Mouse (Mus musculus): ENCODE measurements at regions not wholly inside any gene's neighbourhood (a gene's known extent, or its start where the extent isn't known, plus 50 kb on each side); places are given as distances from the start of the nearest gene placed in this dataset.

DNA sequence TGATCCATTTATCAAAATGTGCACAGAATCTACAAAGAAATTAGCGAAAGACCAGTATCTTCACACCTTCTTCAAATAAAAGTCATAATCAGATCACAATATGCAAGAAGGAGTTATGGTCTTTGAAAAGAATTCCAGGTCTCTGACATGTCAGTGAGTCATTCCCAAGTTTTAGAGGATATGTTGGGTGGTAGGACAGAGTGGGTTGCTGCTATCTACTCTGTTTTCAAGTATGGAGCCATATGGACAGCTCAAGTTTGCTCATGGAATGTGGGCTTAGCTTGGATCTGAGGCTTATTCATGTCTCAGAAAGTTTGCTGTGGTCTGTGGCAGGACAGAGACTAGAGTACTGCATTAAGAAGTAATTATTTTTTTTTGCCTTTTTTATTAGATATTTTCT, 657.0 kb downstream of the Inhba start:
- DNase-seq (ENCODE audit: low spot score in 2 of 2) = no peak

DNA sequence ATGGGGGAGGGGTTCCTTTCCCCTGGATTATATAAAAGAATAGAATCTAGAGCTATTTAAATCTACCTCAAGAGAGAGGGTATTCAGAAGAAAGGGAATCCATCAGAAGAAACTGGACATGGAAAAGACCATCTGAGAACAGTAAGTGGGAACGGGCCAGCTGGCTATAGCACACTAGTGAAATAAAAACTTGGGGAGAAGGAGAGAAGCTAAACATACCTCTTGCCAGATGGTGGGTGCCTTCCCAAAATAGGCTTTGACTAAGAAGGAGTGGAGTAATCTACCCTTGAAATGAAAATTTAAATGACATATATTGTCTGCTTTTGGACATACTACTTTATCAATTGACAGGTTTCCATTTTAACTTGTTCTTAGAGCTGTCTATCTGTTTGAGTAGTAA, 657.6 kb downstream of the Inhba start:
- DNase-seq (ENCODE audit: low spot score in 2 of 2) = no peak

DNA sequence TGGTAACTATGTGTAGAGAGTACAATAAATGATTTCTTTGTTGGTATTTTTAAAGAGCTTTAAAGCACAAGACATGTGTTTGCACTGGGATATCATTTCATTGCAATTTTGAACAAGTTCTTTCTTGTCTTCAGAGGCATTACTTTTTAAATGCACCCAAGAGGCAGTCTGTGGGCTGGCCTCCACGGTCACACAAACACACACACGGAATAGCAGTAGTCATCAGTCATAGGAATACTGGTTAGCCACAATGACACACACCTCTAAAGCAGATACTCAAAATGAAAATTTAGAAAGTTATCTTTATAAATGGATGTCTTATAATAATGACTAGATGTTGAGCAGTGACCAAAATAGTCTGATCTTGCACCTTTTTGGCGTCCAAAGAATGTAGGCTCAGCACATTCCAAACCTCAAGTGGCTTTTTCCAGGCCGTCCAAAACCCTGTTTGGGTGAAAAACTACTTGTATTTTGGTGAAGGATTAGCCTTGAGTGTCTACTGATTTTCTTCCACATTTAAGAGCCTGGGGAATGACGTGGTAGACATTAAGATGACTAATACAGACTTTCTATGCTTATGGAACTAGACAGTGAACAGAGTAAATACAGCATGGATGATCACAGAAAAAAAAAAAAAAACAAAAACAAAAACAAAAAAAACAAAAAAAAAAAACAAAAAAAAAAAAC, 658.5 kb downstream of the Inhba start:
- DNase-seq (ENCODE audit: low spot score in 2 of 2) = no peak

- no peak for DNase-seq (ENCODE audit: low spot score in 2 of 2)
Observed at GRCm38 (mm10) chr13:16670736-16671135, 659.1 kb downstream of the Inhba start.

DNA sequence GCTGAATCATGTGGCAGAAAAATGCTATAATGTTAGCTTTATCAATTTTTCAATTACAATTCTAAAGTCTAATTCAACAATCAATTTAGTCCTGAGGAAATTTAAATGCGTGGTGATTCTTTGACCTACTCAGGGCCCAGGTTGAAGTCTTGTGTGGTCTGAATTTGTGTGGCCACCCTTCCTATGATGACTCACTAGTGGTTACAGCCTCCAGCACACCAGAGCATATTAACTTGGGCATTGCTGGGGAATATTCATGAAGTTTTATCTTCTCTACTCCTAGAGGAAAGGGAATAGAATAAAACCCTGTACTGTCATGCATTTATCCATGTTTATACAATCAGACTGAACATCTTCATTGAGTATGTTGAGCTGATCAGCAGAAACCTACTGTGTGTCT, 665.2 kb downstream of the Inhba start:
- DNase-seq (ENCODE audit: low spot score in 2 of 2) = no peak

GRCm38 (mm10) chr13:16678246-16679024, 666.8 kb downstream of the Inhba start:
- no peak for DNase-seq (ENCODE audit: low spot score in 2 of 2)

- no peak for DNase-seq (ENCODE audit: low spot score in 2 of 2)
Observed at GRCm38 (mm10) chr13:16694201-16694600, 682.5 kb downstream of the Inhba start.

- no peak for DNase-seq (ENCODE audit: low spot score in 2 of 2)
Observed at GRCm38 (mm10) chr13:16700934-16701333, 689.3 kb downstream of the Inhba start.

DNA sequence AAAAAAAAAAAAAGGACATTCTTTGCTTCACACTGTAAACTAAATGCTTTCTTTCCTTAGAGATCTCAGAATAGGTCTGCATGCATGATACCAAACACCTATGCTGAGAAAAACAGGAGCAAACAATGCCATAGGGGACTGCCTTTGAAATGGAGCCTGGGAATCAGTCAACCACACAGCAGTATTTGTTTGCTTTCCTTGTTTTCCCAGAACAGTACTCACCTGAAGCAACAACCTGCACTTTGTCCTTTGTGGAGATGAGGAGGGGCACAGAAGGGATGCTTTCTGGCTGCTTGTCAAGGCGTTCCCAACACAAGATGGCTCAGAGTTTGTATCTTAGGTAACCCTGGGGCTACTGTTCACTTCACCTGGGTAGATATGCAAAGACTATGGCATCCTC, 690.5 kb downstream of the Inhba start:
- no peak for DNase-seq (ENCODE audit: low spot score in 2 of 2)

DNA sequence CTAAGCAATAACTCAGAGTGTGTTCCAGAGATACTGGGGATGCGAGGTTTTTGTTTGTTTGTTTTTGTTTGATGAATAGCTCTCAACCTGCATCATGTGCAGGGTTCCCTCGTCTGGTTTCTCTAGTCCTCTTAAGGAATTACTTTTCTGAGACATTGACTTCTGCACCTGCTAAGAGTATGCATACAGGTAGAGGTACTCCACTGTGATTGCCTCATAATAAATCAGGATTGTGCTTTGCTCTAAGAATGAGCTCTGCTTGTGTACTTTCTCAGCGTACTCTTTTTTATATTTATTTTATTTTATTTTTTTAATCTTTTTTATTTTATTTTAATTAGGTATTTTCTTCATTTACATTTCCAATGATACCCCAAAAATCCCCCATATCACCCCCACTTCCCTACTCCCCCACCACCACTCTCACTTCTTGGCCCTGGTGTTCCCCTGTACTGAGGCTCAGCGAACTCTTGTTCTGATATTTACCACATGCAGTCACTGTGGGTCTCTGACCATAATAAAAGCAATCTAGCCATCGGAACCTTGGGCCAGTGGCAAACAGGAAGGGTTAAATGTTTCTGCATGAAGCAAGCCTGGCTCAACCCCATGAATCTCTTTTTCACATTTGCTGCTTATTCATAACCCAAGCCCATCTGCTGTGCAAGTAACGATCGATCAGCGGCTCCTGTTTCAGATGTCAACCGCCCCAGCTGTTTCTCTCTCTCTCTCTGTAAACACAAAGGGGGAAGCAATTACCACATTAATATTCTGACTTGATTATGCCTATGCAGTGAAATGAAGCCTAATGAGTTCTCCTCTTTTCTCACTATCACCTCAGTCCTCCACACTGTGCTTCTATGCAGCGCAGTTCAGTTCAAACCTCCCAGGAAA, 693.8 kb downstream of the Inhba start:
- DNase-seq (ENCODE audit: low spot score in 2 of 2) = no peak

DNA sequence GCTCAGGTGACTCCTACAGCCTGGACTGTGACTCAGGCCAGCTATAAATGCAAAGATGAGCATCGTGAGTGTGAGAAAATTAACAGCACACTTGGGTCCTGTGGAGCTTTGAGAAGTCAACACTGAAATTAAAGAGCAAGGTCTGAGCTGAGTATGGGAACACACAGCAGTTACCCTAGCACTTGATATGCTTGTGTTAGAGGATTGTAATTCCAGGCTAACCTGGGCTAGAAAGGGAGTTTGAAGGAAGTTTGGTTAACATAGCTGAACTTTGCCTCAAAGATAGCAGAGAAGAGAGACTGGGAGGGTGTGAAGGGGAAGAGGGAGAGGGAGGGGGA, 694.4 kb downstream of the Inhba start:
- DNase-seq (ENCODE audit: low spot score in 2 of 2) = no peak

DNA sequence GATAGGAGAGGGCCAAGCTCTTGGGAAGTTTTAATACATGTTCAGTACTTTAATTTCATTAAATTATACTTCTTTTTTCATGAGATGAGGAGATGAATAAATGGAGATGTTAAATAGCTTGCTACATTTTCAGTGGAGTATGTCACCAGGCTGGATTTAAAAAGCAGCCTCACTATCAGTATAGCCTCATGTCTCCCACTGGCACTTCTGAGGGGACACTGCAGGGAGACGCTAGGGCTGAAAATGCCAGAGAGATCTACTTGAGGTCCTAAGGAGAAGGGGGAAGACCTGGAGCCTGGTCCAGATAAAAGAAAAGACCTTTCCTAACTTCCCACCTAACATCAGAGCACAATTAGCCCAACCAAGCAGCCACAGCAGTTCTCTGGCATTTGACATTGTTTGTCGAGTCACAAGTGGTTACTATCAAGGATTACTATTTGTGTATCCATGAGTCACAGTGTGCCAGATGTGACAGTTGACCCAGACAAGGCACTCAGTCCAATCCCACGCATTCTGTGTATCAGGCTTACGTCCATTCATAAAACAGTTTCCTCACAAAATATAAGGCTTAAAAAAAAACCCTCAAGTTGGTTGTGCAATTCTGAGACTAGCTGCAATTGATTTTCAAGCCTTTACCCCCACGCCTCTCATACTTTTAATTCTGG, 703.8 kb downstream of the Inhba start:
- DNase-seq (ENCODE audit: low spot score in 2 of 2) = no peak

- no peak for DNase-seq (ENCODE audit: low spot score in 2 of 2)
Observed at GRCm38 (mm10) chr13:16716340-16716739, 704.7 kb downstream of the Inhba start.

DNA sequence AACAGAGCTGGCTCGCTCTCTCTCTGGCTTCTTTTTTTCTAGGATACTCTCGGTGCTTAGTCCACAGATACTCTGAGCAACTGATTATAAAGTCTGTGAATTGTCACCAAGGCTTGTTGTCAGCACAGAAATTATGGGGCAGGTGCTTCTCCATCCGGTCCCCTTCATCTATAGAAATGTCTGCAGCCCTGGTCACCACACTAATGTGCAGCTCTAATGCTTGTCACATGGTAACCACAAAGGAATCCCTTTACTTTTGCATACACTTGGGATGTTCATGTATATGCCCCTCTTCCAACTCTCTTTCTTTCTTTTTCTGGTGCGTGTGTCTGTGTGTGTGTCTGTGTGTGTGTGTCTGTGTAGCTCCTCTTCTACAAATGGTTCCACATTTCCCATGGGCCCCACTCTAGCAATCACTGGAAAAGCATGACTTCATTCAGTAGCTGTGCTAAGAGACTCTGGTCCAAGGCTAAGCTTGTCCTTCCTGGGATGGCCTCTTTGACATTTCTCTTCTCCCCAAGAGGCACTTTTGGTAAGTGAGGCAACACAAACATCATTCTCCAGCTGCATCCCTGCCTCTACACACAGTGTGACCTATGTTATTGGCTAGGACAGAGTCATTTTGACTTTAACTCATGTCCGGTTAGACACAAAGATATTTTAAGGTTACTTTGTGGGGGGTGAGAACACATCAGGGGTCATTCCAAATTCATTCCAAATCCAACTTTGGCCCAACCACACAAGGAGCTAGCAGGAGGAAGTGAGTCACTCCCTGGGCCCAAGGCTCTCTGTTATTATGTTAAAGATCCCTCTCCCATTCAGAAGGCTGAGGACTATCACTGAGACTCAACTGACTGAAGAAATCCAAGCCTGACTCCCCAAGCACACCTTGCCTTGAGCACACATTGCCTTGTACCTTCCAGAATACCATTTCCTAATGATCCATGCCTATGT, 705.4 kb downstream of the Inhba start:
- no peak for DNase-seq (ENCODE audit: low spot score in 2 of 2)

DNA sequence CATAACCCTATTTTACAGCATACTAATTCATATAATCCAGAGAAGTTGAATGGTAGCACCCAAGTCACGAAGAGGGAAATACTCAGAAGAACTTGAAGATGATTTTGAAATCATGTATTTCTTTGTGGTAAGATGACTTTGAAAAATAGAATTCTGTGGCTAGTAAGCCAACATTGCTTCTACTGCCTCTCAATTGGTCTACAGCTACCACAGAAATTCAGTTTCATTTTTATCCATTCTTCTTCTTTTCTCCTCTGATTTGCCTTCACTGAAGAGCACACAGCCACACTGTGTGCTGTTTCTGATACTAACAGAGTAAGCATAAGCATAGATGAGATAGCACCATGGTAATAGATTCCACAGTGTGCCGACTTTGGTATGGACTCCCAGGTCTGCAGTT, 708.4 kb downstream of the Inhba start:
- DNase-seq (ENCODE audit: low spot score in 2 of 2) = no peak

DNA sequence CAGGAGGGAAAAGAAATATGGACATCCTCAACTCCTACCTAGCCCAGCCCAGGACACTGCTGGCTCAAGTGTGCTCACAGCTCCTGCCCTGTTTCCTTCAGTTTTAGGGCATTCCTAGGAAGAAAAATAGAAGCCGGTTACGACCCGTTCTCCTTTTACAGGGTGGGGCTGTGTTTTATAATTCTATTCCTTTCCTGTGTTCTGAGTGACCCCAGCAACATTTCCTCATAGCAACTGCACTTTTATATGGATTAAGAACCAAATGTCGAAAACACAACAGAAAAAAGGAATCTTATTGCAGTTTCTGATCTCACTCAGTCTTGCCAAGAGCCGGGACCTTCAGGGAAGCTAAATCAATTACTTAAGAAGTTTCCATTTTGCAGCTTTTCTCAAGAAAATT, 713.7 kb downstream of the Inhba start:
- no peak for DNase-seq (ENCODE audit: low spot score in 2 of 2)

DNA sequence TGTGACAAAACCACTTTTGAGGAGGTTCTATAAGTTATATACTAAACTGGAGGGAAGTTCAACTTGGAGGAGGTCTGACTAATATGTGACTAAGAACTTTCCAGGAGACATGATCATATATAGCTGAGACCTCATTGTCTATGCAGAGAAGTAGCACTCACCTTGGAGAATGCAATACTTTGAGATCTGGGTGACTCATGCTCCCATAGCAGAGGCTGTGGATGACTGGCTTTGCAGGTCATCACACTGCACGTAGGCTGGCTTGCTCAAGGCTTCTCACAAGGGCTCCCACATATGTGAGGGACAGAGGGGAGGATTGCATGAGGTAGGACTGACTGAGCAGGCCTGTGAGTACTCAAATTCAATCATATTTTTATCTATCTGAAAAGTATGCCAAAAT, 726.7 kb downstream of the Inhba start:
- DNase-seq (ENCODE audit: low spot score in 2 of 2) = no peak

GRCm38 (mm10) chr13:16739563-16739962, 727.9 kb downstream of the Inhba start:
- DNase-seq (ENCODE audit: low spot score in 2 of 2) = no peak

GRCm38 (mm10) chr13:16744237-16744636, 732.6 kb downstream of the Inhba start:
- no peak for DNase-seq (ENCODE audit: low spot score in 2 of 2)

DNA sequence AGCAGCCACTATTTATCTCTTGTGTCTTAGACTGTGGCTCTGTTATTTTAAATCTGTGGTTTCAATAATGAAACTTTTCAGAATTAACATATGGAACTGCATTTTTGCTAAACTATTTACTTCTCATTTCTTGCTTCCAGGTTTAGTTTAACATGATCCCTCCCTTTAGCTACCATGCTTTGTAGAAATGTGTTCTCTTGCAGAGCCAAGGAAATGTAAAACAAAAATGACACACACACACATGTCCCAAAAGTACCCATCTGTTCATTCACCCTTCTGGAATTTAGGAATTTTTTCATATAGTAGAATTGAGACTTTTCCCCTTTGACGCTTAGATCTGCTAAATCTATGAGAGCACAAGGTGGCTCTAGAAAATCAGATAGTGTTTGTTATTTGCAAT, 734.0 kb downstream of the Inhba start:
- DNase-seq (ENCODE audit: low spot score in 2 of 2) = no peak

DNA sequence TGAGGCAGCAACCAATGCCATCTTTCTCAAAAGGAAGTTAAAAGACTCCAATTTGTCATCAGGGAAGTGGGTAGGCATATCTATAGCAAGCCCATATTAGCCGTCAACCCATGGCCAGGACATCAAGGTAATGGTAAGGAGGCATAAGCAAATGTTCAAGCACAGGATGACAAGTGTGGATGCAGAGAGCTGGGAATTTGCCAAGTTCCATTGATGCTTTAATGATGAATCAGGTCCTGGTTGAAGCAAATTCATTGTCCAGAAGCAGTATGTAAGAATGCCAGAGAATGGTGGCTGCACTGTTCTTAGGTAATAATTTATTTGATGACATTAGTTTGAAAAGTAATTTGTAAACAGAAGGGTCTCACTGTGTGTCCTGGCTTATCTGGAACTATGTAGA, 734.8 kb downstream of the Inhba start:
- DNase-seq (ENCODE audit: low spot score in 2 of 2) = no peak
